Mouse (Mus musculus): Measurements from ENCODE around the gene Mgat4c. TPM values are rescaled to one million over a fixed set of nuclear protein-coding genes. Genes with fewer than 3 reads are reported as not detected.
A peak's percentile ranks its signal among the peaks of the same experiment; 100 is the strongest.
"Not testable (repeated sequence)": the region's sequence is repeated elsewhere in the genome, so short reads cannot be mapped to it uniquely, and the experiment has no call there.

Gene Mgat4c
- total RNA-seq, 2 experiments from 2014 or later, result not detected

DNA sequence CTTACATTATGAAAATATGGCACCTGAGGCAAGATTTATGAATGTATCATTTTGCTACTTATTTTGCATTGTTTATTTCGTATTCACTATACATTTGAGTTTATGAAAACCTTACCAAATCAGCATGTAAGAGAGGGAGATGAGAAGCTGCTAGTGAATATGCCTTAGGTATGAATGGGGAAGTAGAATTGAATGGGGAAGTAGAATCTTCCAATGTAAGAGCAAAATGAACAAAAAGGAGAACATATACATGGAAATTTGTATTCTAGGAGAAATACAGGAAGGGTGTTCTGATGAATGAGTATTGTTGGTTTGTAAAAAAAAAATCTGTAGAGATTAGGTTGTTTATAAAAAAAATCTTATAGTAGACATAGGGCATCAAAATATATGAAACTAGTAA, 441.9 kb downstream of the Mgat4c start:
- peak; percentile 73 for ATAC-seq (replicated peaks; ENCODE audit: poor library complexity, severe bottlenecking)

DNA sequence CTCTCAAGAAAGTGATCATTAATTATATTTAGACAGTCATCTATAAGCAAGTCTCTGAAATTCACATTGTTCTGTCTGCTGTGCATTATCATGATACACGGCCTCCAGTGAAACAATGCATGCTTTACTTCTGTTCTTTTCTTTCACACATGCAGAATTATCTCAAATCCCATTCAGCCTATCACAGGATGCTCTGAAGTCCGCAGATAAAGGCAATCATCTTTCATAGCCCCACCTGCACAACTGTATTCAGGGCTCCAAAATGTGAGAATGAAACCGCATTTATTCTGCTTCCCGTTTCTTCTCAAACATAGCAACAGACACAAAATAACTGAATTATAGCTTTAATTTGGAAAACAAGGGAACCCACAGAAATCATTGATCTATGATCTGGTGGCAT, 446.1 kb downstream of the Mgat4c start:
- no peak for ATAC-seq (replicated peaks; ENCODE audit: poor library complexity, severe bottlenecking)

DNA sequence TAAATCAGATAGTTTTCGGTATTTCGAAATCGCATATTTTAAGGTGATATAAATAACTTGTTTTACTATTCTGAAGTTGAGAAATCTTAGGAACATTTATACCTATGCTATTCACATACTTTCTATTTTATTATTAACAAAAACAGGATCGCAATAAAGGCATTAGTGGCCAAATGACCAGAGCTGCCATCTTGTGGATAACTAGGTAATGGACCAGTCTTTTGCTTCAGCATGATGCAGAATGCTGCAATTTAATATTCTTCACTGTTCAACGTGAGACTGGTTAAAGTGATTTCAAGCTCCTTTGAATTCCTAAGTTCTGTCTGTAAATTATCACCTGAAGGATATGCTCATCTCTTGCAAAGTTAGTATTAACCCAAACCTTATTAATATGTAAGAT, 473.6 kb downstream of the Mgat4c start:
- no peak for ATAC-seq (replicated peaks; ENCODE audit: poor library complexity, severe bottlenecking)

DNA sequence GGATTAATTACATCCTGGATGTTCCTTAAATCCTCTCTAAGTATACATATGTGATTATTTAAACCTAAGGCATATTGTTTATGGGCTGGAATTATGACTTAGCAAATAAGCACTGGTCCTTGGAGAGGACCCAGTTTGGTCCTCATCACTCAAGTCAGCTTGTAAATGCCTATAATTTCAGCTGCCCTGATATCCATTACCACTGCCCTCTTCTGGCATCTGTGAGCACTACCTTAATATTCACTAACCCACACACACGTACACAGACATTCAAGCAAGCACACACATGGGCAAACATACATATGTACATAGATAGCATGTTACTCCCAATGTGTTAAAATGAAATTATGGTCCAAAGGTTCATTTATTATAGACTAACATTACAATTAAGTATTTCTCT, 474.6 kb downstream of the Mgat4c start:
- no peak for ATAC-seq (replicated peaks; ENCODE audit: poor library complexity, severe bottlenecking)

DNA sequence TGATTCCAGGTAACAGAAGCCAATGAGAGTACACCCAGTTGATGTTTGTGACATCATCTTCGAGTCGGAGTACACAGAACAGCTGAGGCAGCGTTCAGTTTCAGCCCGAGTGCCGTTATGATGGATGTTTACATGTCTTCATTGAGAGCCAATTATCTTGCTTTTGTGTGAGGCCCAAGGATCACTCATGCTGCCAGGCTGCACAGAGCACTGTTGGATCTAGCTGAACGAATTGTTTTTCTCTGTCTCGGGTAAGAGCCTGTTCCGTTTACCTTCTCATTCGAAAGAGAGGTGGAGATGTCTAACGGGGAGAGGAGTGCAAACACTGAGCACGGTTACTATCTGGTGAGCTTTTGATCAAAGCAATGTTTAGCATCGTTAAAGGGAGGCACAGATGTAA, 477.5 kb downstream of the Mgat4c start:
- no peak for ATAC-seq (replicated peaks; ENCODE audit: poor library complexity, severe bottlenecking)

DNA sequence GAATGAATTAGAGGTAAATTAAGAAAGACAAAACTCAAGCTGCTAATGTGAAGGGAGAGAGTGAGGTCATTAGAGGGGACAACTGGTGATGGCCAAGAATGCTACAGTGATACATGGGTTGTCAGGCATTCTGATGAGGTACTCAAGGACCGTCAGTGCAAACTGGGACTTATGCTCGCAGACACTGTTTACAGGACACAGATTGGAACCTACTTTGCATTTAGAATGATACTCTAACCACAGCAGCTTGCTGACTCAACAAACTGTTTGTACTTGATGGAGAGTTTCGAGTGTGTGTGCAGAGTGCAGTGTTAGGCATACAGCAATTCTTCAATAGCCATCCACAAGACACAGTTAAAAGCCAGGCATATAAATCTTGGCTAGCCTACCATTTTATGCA, 503.4 kb downstream of the Mgat4c start:
- no peak for ATAC-seq (replicated peaks; ENCODE audit: poor library complexity, severe bottlenecking)

DNA sequence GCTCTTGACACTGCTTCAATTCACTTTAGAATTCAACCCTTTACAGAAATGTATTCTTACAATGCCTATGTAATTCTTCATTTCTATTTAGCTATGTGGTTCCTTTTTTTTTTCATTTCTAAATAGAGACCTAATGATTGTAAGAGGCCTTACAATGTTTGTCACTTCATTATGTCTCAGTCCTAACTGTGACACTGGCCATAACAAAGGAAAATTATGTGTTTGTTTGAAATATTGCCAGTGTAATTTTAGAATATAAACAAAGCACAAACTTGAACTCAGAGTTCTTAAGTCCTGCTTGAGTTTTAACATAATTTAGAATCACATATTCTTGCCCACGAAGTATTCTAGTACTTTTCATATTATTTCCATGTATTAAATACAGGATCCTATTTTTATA, 510.4 kb downstream of the Mgat4c start:
- ATAC-seq (replicated peaks; ENCODE audit: poor library complexity, severe bottlenecking), result no peak

DNA sequence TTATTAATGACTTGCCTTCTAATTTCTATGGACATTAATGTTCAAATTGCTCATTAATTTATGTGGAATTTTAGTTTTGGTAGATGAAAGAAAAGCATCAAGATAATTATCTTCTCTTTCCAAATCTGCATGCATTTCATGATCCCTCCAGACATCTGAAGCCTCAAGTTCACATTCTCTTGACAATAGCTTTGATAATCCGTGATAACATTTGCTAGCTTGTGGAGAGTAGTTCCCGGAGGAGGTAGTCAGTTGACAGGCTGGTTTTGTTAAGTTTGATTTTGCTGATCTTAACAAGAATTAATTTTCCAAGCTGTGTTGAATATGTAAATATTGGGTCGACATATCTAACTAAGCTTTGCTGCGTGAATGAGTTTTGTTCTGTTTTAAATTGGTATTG, 515.6 kb downstream of the Mgat4c start:
- ATAC-seq (replicated peaks; ENCODE audit: poor library complexity, severe bottlenecking), result no peak

DNA sequence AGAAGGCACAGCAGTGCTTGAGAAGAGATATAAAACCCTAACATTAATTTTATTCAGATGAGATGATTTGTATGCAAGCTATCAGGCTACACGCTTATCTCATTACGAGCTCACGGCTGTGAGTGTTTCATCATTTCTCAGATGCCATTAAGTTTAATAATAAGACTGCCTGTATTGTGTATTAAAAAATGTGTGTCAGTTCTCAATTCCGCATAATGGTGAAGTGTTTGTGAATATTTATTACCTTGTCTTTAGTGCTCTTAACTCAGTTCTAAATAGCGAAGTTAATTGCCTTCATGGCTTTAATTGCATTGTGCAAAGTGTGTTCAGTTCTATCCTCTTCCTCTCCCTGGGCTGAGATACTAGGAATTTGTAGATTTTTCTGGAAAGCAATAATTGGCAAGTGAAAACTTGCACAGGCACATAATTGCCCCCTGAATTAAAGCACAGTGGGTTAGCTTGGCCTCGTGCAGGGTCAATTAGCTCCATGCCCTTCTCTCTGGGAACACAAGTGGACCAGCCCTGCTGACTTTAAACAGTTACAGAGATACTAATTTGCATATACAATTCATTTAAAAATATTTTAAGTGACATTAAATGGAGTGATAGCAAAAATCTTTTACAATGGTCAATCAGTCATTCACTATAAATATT, 557.4 kb downstream of the Mgat4c start:
- ATAC-seq (replicated peaks; ENCODE audit: poor library complexity, severe bottlenecking), result no peak

DNA sequence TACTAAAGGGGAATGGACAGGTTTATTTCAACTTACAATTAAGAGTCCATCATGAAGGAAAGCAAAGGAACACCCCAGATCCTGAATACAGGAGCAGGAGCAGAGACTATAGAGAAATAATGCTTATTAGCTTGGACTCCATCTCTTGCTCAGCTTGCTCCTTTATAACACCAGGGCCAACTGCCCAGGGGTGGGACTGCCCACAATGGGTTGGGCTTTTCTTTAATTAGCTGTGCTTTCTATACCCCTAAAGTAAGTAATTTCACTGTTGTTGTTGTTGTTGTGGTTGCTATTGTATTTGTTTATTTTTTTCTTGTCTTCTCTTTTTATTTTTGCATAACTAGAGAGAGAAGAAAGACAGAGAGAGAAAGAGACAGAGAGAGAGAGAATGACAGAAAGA, 562.6 kb downstream of the Mgat4c start:
- no peak for ATAC-seq (replicated peaks; ENCODE audit: poor library complexity, severe bottlenecking)

DNA sequence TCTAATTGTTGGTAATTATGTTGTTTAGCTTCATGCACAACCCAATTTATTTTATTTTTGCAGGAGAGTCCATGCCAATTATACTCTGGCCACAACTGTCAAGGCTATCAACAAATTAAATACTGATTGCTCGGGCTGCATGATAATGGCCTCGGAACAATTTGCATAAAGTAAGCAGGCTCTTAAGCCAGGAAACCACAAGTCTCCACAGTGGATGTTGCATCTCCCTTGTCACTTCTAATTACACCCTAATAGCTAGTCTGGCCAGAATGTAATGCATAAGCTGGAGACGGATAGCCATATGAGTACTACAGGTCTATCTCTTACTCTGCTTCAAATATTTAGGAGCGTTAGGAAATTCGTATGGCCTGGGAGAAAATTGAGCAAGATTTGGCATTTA, 563.3 kb downstream of the Mgat4c start:
- no peak for ATAC-seq (replicated peaks; ENCODE audit: poor library complexity, severe bottlenecking)

DNA sequence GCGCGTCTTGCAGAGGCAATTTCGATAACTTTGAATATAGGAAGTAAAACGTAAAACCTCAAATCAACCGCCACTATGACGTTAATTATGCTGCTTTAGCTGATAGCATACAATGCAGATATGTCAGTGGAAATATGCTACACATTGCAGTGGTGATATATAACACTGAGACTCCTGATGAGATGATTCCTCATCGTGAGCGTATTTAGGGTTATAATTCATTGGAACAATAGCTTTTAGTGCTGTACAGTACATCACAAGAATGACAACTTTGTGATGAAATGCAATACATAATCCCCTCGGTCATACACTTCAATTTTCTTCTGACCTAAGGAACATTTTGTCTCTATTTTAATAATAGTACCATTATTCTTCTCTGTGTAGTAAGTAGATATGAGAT, 564.0 kb downstream of the Mgat4c start:
- ATAC-seq (replicated peaks; ENCODE audit: poor library complexity, severe bottlenecking), result no peak

DNA sequence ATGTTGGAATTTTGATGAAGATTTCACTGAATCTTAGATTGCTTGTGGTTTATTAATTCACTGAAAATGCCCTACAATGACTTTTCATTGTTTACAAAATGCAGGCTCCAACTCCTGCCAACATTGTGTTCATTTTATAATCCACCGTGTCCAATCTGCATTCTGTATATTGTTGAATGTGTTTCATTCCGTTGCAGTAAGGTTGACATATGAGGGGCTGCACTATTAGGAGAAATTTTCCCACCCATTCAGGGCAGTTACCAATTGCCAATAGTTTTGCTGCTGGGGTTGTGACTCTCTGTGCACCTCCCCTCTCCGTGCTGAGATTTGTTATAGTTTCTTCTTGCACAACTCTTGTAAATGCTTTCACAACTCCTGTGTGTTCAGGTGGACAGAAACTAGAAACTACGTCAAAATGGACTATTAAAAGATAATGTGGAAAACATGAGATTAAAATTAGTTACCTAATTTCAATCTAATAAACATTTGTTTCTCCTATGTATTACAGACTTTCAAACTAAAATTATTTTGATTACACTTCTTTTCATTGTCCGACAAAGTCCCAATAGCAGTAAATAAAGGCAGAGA, 627.7 kb downstream of the Mgat4c start:
- no peak for ATAC-seq (replicated peaks; ENCODE audit: poor library complexity, severe bottlenecking)

DNA sequence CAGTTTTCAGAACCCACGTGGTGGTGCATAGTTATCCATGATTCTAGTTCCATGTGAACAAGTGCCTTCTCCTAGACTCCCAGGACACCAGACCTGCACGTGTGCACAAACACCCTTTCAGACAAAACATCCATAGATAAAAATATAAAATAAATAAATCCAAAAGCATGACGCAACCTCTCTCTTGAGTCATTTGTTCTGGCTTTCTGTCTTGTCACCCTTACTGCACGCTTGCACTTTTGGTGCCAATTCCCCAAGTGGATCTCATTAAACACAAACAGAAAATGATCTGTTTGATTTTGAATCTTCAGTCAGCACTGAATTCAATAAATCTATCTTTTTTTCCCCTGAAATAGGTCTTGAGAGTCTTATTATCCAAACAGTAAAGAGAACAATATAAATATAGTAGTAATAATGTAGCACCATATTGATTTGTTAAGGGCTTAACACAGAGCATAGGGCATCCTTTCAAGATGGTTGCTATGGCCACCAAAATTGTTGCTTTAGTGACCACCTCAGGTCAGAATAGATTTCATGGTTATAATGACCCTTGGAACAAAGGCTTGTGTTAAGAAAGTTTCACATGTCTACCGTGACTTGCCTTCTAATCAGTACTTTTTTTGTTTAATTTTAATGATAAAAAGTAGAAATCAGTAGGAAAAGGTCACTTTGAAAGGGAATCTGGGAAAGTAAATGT, 684.5 kb downstream of the Mgat4c start:
- no peak for ATAC-seq (replicated peaks; ENCODE audit: poor library complexity, severe bottlenecking)

DNA sequence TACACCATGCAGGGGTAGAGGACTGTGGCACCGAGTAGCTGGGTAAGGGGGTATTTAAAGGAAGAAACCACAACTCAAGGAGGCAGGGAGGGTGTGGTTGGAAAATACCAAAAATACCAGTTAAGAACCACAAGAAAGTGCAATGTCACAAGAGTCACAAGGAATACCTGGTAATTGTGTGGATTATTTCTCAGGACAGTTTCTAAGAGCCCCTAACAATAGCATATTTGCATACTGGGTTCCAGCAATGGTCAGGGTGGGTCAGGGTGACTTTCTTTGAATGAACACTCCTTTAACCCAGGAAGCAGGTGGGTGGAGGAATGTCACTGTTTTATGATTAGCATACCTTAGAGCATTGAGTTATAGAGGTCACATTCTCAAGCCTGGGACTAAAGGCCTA, 689.3 kb downstream of the Mgat4c start:
- no peak for ATAC-seq (replicated peaks; ENCODE audit: poor library complexity, severe bottlenecking)

DNA sequence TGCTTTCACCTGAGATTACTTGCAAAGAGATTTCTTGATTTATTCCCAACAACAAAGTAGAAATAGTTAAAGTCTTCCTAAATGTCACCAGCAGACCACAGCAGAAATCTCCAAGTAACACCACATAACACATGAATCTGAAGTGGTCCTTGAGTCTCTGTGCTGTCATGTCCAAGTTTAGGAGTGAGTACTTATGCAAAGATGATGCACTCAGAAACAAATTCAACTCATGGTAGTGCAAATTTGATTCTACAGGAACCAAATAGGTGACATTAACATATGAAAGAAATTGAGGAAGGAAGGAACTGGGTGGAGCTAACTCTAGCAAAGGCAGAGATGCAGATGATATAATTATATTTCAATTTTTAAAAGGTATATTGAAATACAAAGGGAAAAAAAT, 690.8 kb downstream of the Mgat4c start:
- no peak for ATAC-seq (replicated peaks; ENCODE audit: poor library complexity, severe bottlenecking)

DNA sequence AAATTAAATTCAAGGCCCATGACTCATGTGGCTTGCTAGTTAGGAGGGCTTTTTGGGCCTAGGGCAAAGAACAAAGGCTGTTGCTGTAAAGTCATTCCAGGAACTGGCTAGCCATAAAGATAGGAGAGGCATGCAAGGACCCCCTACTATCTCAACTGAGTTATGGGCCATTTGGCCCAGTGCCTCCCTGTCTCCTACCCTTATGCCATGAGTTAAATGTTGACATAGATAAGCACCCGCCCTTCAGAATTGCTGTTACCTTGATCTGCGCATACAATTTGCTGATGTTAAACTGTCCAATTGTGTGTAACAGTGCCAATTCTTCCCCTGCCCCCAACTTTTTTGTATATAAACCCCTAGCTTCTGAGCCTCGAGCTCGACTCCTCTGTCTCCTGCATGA, 692.8 kb downstream of the Mgat4c start:
- ATAC-seq (replicated peaks; ENCODE audit: poor library complexity, severe bottlenecking), result no peak

DNA sequence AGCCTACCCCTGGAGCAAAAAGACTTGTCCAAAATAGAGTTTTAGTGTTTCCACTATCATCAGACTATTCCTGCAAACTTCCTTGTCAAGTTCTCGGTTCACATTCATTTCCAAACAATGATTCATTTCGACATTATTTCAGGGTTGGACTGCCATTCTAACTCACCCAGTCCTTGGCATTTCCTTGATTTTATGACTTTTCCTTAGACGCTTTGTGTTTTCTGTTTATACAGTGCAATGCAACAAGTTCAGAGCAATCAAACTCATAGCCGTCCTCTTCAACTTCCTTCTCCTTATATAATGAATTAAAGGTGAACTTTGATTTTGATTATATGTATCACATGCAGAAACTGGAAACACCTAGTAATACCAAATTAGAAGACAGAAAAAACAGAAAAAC, 696.1 kb downstream of the Mgat4c start:
- ATAC-seq (replicated peaks; ENCODE audit: poor library complexity, severe bottlenecking), result no peak

DNA sequence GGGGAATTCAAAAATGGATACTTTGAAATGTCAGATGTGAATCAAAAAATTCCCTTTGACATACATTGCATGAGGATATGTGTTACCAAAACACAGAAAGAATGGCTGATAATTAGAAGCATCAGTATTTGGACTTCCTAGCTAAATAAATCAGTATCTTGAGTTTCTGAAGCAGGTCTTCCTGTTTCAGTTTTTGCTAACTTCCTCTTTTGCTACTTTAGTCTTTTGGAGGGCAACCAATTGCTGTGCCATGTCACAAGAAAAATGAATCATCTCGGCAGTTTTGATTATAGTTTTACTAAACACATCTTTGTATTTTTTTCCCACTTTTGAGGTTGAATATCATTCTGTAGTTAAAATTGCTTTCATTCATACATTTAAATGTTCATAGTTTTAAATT, 707.9 kb downstream of the Mgat4c start:
- peak; percentile 74 for ATAC-seq (replicated peaks; ENCODE audit: poor library complexity, severe bottlenecking)

DNA sequence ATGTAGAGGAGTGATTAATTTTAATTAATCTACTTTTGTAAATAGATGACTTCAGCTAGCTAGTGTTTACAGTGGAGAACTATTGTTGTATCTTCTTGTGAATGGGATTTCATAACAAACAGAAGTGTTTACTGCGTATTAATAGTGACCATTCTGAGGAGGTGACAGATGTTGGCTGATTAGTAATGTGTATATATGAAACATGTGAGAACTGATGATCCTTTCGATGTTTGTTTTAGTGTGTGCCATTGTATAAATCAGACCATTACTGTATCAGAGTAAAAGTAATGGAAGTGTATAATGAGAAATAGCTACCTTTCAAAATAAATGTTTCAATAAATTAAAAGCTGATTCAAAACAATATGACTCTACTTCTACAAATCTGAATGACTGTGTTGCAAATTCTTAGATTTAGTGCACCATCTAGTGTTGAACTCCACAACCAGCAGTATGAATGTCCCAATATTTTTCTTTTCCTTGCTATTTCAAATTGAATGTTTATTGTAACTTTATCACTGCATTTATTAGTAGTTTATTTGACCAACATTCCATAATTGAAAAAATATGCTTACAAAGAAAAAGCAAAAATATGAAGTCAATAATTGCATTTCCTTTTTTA, 736.5 kb downstream of the Mgat4c start:
- no peak for ATAC-seq (replicated peaks; ENCODE audit: poor library complexity, severe bottlenecking)

DNA sequence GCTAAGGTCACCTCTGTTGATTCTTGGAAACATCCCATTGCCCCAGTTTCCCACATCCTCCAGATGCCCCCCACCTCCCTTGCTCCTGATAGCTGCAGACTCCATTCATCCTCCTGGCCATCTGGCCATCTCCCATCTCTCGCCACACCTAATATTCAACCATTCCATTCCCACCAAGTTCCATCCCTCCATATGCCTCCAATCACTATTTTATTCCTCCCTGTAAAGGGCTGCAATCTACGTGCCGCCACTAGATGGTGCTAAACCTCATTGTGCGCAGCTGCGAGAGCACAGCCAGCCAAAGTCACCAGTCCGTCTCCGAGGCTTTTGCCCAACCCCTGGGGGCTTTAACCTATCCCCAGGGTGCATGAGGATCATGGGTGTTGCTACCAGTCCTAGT, 753.8 kb downstream of the Mgat4c start:
- peak; percentile 58 for ATAC-seq (replicated peaks; ENCODE audit: poor library complexity, severe bottlenecking)

DNA sequence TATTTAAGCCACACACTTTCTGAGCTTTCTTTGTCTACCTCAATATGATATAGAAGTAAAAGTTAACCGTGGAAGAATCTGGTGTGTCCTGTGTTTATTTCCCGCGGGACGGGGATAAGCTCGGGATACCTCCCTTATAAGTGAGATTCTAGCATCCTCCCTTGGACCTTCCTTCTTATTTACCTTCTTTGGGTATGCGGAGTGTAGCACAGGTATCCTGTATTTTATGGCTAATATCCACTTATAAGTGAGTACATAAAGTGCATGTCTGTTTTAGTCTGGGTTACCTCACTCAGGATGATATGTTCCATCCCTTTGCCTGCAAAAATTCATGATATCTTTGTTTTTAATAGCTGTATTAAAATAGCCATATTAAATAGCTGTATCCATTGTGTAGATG, 754.2 kb downstream of the Mgat4c start:
- ATAC-seq (replicated peaks; ENCODE audit: poor library complexity, severe bottlenecking), result not testable (repeated sequence)

All from granulocyte monocyte progenitor cell, adult 5-6 weeks (primary cell).